Mouse (Mus musculus): ENCODE results near the gene Tspear.
"Not testable (repeated sequence)": the region's sequence is repeated elsewhere in the genome, so short reads cannot be mapped to it uniquely, and the experiment has no call there.

The Tspear gene

DNA sequence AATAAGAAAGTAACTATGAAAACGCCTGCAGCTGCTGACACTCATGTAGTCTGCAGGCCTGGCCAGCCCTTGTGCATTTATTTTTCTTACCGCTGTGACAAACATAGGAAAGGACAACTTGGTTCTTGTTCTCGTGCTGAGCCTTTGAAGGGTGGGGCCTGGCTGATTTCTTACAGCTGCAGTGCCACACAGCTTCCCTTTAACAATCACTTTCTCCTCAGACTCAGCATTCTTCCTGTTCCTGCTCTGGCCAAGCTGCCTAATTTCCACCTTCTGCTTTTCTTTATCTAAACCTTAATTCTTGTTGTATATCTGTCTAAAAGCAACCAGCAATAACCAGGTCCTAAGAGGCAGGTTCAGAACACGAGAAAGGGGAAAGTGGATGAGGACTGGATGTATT lies 27.4 kb downstream of the Tspear start:
- no peak for DNase-seq (ENCODE audit: low spot score)

DNA sequence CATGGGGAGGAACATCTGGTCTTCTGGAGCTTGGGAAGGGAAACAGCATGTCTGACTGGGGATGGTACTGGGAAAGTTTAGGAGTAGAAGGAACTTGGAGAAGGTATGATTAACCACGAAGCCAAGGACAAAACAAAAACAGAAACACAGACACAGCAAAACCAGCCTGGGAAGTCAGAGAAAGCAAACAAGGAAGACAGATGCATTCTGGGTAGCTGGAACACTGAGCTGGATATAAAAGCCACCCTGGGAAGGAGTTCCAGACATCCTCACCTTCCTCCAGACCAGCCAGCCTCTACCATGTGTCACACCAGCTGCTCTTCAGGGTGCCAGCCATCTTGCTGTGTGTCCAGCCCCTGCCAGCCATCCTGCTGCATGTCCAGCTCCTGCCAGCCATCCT lies 29.1 kb downstream of the Tspear start, which contains the start of gene Gm10142:
Gene Gm10142, plus strand, starts transcription at position 301 of the 400 bp plus-strand sequence.
- DNase-seq (ENCODE audit: low spot score) = no peak

DNA sequence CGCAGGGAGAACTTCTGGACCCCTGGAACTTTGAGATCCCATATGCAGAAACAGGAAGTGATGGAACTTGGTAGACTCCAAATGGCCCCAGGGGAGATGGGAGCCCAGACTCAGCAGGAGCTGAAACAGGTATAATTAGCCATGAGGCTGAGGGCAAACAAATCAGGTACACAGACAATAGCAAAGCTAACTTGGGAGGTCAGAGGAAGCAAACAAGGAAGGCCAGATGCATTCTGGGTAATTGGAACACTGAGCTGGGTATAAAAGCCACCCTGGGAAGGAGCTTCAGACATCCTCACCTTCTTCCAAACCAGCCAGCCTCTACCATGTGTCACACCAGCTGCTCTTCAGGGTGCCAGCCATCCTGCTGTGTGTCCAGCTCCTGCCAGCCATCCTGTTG lies 33.9 kb downstream of the Tspear start, which contains the start of gene Krtap12-1:
Gene Krtap12-1, plus strand, starts transcription at position 301 of the 400 bp plus-strand sequence.
- not testable (repeated sequence) for DNase-seq (ENCODE audit: low spot score)

DNA sequence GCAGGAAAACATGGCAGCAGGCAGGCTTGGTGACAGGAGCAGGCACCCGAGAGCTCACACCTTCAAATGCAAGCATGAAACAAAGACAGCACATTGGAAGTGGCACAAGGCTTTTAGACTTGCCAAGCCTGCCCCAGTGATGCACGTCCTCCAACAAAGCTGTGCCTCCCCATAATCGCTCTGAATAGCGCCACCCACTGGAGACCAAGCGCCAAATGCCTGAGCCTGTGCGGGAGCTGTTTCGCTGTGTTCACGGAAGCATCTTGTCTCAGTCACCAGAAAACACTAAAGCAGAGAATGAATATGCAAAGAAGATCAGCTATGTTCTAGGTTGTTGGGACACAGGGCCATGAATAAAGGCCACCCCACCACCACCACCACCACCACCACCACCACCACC lies 38.5 kb downstream of the Tspear start:
- no peak for DNase-seq (ENCODE audit: low spot score)

DNA sequence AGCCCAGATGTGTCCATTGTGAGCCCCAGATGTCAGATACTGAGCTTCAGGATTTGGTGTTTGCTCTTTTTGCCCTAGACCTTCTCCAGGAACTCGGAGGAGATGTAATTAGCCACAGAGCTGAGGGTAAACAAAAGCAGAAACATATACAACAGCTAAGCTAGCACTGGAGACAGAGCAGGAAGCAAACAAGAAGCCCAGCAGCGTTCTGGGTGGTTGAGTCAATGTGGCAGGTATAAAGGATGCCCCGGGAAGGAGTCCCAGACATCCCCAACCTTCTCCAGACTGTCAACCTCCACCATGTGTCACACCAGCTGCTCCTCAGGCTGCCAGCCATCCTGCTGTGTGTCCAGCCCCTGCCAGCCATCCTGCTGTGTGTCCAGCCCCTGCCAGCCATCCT lies 39.8 kb downstream of the Tspear start, which contains the start of gene Gm10100:
Gene Gm10100, plus strand, starts transcription at position 301 of the 400 bp plus-strand sequence.
- DNase-seq (ENCODE audit: low spot score) = no peak

DNA sequence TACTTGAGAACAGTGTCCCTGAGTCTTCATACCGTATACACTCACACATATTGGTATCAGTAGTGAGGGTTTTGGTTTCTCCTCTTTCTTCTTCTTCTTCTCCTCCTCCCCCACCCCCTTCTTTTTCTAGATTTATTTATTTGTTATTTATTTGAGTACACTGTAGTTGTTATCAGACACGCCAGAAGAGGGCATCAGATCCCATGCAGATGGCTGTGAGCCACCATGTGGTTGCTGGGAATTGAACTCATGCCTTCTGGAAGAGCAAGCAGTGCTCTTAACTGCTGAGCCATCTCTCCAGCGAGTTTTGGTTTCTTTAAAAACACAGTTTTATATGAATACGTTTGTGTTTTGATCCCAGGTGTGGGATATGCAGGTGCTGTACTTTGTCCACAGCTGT lies 41.9 kb downstream of the Tspear start:
- no peak for DNase-seq (ENCODE audit: low spot score)

DNA sequence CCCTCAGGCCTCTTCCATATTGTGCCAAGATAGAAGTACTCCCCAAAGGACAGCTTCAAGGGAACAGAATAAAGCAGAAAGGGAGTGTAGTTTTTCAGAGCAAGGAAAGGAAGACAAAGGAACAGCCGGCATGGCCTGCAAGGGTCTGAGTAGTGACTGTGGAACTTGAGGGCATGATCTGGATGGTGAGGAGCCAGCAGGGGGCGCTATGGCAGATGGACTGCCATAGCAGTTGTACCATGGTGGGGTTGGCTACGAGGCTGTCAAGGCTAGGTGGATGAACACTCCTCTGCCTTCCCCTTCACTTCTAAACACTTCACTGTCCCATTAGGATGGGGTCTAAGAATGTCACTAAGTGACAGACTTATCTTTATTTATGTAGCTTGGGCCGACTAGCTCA lies 42.9 kb downstream of the Tspear start:
- no peak for DNase-seq (ENCODE audit: low spot score)

DNA sequence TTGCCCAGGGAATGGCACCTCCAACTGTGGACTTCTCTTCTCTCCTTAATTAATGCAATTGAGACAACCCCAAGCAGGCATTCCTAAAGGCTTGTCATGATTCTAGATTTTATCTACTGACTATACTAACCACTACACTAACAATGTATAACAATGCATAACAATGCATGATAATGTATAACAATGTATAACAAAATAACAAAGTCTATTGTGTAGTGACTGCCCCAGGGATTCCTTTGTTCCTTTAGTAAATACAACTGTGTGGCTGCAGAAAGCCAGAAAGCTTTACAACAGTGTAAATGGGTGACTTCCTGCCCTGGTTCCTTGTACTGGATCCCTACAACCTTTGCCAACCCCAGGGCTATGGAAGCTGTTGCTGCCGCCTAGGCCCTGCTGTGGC lies 49.6 kb downstream of the Tspear start:
- DNase-seq (ENCODE audit: low spot score) = no peak

DNA sequence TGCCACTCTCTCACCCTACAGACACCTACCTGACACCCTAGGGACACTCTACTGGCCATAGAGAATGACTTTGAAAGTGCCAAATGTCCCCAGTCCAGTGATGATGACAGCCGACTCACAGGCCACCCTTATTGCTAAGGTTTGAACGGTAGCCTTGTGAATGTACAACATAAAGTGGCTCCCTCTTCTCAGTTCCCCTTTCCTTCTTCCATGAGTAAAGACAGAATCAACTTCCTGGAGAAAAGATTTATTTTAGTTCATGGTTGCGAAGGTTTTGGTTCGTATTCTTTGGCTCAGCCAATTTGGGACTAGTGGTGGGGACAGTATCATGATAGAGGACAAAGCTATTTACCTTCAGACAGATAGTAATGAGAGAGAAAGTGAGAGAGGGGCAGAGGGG lies 52.6 kb downstream of the Tspear start:
- DNase-seq (ENCODE audit: low spot score) = no peak

DNA sequence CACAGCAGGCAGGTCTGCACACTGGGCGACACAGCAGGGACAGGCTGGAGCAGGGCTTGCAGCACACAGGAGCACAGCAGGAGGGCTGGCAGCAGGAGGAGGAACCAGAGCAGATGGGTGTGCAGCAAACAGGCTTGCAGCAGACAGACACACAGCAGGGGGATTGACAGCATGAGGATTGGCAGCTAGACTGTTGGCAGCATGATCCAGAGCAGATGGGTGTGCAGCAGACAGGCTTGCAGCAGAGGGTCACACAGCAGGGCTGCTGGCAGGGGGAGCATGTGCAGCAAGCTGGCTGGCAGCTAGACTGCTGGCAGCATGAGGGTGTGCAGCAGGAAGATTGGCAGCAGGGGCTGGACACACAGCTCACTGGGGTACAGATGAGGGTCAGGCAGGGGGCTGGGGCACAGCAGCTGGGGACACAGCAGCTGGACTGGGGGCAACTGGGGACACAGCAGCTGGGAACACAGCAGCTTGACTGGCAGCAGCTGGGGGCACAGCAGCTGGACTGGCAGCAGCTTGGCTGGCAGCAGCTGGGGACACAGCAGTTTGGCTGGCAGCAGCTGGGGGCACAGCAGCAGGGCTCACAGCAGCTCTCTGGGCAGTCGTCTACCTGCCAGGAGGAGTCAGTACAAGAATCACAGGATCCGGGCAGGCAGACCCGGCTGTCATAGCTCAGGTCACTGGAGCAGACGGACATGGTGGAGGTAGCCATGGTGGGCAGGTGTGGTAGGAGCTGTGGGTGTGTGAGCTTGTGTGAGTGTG lies 55.7 kb downstream of the Tspear start, which contains the start of gene Gm18596:
Gene Gm18596, minus strand, starts transcription at position 715 of the 765 bp plus-strand sequence.
- DNase-seq (ENCODE audit: low spot score) = not testable (repeated sequence)

DNA sequence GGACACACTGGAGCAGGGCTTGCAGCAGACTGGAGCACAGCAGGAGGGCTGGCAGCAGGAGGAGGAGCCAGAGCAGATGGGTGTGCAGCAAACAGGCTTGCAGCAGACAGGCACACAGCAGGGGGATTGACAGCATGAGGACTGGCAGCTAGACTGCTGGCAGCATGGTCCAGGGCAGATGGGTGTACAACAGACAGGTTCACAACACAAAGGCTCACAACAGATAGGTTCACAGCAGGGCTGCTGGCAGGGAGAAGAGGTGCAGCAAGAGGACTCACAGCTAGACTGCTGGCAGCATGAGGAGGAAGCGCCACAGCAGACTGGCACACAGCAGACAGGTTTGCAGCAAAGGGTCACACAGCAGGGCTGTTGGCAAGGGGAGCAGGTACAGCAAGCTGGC lies 64.3 kb downstream of the Tspear start:
- DNase-seq (ENCODE audit: low spot score) = not testable (repeated sequence)

DNA sequence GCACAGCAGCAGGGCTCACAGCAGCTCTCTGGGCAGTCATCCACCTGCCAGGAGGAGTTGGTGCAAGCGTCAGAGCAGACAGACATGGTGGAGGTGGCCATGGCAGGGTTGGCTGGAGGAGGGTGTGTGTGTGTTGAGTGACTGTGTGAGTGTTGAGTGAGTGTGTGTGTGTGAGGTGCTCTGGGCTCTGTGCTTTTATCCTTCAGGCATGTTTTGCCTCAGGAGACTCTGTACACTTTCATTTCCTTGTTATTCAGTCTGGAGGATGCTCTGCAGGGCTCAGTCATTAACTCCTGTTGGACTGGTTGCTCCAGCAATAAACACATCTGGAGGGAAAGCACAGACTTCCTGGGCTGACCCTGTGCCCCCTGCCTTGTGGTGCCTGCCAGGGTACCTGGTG lies 64.9 kb downstream of the Tspear start, which contains the start of gene Gm9736:
Gene Gm9736, minus strand, starts transcription at position 101 of the 400 bp plus-strand sequence.
- not testable (repeated sequence) for DNase-seq (ENCODE audit: low spot score)

DNA sequence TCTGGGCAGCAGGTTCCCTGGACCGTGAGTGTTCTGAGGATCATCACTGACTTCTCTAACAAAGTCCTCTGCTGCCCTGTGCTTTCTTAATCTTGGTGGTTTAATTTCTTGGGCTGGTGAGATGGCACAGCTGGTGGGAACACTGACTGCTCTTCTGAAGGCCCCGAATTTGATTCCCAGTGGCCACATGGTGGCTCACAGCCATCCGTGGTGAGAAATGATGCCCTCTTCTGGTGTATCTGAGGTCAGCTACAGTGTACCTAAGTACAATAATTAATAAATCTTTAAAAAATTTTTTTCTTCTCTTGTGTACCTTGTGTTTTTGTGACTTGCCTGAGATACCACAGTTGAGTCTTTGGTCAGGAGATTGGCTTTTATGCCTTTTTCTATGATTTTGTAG lies 65.9 kb downstream of the Tspear start:
- not testable (repeated sequence) for DNase-seq (ENCODE audit: low spot score)

DNA sequence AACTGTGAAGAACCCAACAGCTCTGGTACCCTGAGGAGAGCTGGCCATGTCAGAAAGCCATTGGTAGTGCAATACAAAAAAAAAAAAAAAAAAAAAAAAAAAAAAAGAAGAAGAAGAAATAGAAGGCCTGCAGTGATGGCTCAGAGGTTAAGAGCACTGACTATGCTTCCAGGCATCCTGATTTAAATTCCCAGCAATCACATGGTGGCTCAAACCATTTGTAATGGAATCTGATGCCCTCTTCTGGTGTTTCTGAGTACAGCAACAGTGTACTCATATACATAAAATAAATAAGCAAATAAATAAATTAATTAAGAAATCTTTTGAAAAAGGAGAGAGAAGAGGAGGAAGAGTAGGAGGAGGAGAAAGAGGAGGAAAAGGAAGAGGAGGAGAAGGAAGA lies 67.1 kb downstream of the Tspear start:
- DNase-seq (ENCODE audit: low spot score) = no peak

DNA sequence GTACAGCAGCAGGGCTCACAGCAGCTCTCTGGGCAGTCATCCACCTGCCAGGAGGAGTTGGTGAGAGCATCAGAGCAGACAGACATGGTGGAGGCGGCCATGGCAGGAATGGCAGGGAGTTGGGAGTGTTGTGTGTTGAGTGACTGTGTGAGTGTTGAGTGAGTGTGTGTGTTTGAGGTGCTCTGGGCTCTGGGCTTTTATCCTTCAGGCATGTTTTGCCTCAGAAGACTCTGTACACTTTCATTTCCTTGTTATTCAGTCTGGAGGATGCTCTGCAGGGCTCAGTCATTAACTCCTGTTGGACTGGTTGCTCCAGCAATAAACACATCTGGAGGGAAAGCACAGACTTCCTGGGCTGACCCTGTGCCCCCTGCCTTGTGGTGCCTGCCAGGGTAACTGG lies 73.2 kb downstream of the Tspear start, which contains the start of gene Gm3233:
Gene Gm3233, minus strand, starts transcription at position 101 of the 400 bp plus-strand sequence.
- not testable (repeated sequence) for DNase-seq (ENCODE audit: low spot score)

DNA sequence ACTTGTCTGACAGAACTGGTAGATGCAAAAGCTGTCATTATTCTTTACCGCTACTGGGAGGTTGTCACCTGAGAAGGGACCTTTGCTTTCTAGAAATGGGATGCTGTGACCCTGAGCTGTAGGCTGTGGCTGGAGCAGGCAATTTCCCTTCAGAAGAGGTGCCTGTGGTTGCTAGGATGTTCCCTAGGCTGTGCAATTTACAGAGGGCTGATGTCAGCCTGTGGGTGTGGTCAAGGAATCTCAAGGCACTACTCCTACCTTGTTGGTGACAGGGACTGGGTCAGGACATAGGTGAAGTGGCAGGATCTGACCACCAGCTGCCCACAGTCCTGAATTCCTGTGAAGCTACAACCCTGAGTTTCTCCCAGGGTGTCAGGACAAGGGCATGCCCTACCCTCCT lies 83.4 kb downstream of the Tspear start:
- no peak for DNase-seq (ENCODE audit: low spot score)

DNA sequence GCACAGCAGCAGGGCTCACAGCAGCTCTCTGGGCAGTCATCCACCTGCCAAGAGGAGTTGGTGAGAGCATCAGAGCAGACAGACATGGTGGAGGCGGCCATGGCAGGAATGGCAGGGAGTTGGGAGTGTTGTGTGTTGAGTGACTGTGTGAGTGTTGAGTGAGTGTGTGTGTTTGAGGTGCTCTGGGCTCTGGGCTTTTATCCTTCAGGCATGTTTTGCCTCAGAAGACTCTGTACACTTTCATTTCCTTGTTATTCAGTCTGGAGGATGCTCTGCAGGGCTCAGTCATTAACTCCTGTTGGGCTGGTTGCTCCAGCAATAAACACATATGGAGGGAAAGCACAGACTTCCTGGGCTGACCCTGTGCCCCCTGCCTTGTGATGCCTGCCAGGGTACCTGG lies 84.9 kb downstream of the Tspear start, which contains the start of gene Gm3238:
Gene Gm3238, minus strand, starts transcription at position 101 of the 400 bp plus-strand sequence.
- DNase-seq (ENCODE audit: low spot score) = not testable (repeated sequence)

DNA sequence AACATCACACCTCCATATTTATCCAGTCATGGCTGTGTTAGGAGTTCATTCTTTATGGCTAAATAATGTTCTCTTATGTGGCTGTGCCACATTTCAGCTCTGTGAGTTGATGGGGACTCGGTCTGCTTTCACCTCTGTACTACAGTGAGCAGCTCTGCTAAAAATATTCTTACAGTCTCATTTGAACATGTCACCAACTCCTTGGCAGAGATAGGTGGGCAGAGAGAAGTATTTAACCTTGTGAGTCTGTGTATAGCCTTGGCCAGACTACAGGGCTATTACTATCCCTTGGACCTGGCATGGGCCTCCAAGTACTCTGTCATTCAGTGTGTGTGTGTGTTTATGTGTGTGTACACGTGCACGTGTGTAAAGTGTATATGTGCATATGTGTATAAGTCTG lies 85.8 kb downstream of the Tspear start:
- not testable (repeated sequence) for DNase-seq (ENCODE audit: low spot score)

DNA sequence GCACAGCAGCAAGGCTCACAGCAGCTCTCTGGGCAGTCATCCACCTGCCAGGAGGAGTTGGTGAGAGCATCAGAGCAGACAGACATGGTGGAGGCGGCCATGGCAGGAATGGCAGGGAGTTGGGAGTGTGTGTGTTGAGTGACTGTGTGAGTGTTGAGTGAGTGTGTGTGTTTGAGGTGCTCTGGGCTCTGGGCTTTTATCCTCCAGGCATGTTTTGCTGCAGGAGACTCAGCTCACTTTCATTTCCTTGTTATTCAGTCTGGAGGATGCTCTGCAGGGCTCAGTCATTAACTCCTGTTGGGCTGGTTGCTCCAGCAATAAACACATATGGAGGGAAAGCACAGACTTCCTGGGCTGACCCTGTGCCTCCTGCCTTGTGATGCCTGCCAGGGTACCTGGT lies 90.5 kb downstream of the Tspear start, which contains the start of gene Gm7138:
Gene Gm7138, minus strand, starts transcription at position 101 of the 400 bp plus-strand sequence.
- not testable (repeated sequence) for DNase-seq (ENCODE audit: low spot score)

DNA sequence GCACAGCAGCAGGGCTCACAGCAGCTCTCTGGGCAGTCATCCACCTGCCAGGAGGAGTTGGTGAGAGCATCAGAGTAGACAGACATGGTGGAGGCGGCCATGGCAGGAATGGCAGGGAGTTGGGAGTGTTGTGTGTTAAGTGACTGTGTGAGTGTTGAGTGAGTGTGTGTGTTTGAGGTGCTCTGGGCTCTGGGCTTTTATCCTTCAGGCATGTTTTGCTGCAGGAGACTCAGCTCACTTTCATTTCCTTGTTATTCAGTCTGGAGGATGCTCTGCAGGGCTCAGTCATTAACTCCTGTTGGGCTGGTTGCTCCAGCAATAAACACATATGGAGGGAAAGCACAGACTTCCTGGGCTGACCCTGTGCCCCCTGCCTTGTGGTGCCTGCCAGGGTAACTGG lies 96.1 kb downstream of the Tspear start, which contains the start of gene Gm3250:
Gene Gm3250, minus strand, starts transcription at position 101 of the 400 bp plus-strand sequence.
- DNase-seq (ENCODE audit: low spot score) = not testable (repeated sequence)

DNA sequence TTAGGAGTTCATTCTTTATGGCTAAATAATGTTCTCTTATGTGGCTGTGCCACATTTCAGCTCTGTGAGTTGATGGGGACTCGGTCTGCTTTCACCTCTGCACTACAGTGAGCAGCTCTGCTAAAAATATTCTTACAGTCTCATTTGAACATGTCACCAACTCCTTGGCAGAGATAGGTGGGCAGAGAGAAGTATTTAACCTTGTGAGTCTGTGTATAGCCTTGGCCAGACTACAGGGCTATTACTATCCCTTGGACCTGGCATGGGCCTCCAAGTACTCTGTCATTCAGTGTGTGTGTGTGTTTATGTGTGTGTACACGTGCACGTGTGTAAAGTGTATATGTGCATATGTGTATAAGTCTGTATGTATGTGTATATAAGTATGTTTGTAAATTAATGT lies 97.0 kb downstream of the Tspear start:
- DNase-seq (ENCODE audit: low spot score) = not testable (repeated sequence)

DNA sequence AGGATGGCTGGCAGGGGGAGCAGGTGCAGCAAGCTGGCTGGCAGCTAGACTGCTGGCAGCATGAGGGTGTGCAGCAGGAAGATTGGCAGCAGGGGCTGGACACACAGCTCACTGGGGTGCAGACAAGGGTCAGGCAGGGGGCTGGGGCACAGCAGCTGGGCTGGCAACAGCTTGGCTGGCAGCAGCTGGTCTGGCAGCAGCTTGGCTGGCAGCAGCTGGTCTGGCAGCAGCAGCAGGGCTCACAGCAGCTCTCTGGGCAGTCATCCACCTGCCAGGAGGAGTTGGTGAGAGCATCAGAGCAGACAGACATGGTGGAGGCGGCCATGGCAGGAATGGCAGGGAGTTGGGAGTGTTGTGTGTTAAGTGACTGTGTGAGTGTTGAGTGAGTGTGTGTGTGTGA lies 101.5 kb downstream of the Tspear start, which contains the start of gene Gm7137:
Gene Gm7137, minus strand, starts transcription at position 325 of the 400 bp plus-strand sequence.
- DNase-seq (ENCODE audit: low spot score) = not testable (repeated sequence)

DNA sequence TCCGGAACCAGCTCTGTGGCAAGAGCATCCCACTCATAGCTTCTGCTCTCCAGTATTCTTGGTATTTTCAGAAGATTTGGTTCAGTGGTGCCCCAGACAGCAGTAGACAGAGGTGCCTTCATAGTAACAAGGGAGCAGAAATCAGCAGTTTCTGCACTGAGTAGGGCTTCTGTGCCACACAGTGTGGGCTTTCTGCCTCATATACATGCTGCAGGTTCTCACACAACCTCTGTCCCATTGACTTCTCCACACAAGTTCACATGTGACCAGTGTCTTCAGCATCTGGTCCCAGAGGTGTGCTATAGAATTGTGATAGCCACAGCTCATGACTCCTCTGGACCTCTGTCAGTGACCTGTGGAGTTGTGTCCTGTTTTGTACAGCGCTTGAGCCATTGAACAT lies 102.3 kb downstream of the Tspear start:
- no peak for DNase-seq (ENCODE audit: low spot score)

Data from urinary bladder, postnatal 25 days (tissue).